Mouse (Mus musculus): ENCODE measurements at regions not wholly inside any gene's neighbourhood (a gene's known extent, or its start where the extent isn't known, plus 50 kb on each side); places are given as distances from the start of the nearest gene placed in this dataset.
A peak's percentile ranks its signal among the peaks of the same experiment; 100 is the strongest.

- DNase-seq (ENCODE audit: low spot score), result no peak
These were observed 210.6 kb upstream of the Ano5 start for GRCm38 (mm10) chr7:51300238-51300637.

- no peak for DNase-seq (ENCODE audit: low spot score)
These were observed 203.1 kb upstream of the Ano5 start for GRCm38 (mm10) chr7:51307757-51308156.

- DNase-seq (ENCODE audit: low spot score), result no peak
These were observed 200.6 kb upstream of the Ano5 start for GRCm38 (mm10) chr7:51310191-51310590.

- no peak for DNase-seq (ENCODE audit: low spot score)
These were observed 170.8 kb upstream of the Ano5 start for GRCm38 (mm10) chr7:51339841-51340540.

GRCm38 (mm10) chr7:51347521-51347920 is 163.3 kb upstream of the Ano5 start:
- no peak for DNase-seq (ENCODE audit: low spot score)

GRCm38 (mm10) chr7:51360134-51360533 is 150.7 kb upstream of the Ano5 start:
- peak; percentile 31 for DNase-seq (ENCODE audit: low spot score)

- DNase-seq (ENCODE audit: low spot score), result no peak
These were observed 133.2 kb upstream of the Ano5 start for GRCm38 (mm10) chr7:51377584-51377983.
